Mouse (Mus musculus): ENCODE measurements around the gene Mdm4.

The Mdm4 gene

DNA sequence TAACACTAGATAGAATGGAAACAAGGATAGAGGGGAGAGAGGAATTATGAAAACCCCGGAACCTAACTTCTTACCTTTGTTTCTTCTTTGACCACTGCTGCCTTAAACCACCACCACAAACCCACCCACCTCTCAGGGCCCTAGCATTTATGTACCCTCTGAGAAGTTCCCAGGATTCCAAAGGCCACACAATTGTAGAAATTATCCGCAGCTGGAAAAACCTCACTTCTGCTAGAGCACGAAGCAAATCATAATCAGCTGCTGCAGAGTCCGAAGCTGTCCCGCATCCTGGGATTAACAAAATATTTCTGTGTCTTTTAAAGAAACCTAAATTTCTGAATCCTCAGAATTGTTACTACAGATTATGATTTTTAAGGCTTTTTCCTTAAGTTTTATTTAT, at the start of gene Mdm4:
TSS of gene Mdm4 (minus strand) at position 101 of the 400 bp plus-strand sequence.
- in situ Hi-C loops (cut with MboI; ENCODE audit: low pct_unique_long_range_greater_than_20kb in 1 of 2, low sequenced_read_pairs in 2 of 2, unreplicated experiment in 1 of 2), result no loop called here

DNA sequence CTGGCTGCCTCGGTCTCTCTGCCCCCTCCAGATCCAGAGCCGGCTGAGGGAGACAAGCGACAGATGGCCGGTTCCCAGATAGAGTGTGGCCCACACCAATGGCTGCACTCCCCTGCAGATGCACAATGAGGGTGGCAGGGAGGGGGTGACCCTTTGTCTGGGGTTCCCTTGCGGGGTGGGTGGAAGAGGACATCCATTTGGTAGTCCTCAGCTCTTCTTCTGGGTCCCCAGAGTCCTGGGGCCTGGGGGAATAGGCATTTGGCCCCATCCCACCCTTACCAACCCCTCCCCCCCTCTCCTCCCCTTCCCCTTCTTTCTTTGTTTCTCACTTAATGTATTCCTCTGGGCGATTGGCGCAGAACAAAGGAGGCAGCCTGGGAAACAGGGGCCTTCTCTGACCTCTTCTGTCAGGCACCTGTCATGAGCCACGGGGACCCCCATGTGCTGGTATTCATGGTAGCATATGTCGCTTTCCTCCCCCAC, 49.8 kb upstream of the Mdm4 start:
- in situ Hi-C loops (cut with MboI; ENCODE audit: low pct_unique_long_range_greater_than_20kb in 1 of 2, low sequenced_read_pairs in 2 of 2, unreplicated experiment in 1 of 2), result no loop called here

DNA sequence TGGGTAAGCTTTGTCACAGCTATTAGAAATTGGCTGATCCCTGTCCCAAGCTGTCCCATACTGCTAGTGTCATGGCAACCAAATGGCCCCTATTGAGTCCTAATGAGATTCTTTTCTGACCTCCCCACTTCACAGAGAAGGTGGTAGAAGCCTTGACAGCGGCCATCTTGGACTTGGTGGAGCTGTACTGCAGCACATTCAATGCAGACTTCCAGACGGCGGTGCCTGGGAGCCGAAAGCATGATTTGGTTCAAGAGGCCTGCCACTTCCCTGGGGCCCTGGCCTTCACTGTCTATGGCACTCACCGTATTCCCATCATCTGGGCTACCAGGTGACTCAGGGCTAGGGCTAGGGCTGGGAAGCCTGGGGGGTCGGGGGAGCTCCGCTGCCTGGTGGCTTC, 49.1 kb upstream of the Mdm4 start:
- in situ Hi-C loops (cut with MboI; ENCODE audit: low pct_unique_long_range_greater_than_20kb in 1 of 2, low sequenced_read_pairs in 2 of 2, unreplicated experiment in 1 of 2), result no loop called here

DNA sequence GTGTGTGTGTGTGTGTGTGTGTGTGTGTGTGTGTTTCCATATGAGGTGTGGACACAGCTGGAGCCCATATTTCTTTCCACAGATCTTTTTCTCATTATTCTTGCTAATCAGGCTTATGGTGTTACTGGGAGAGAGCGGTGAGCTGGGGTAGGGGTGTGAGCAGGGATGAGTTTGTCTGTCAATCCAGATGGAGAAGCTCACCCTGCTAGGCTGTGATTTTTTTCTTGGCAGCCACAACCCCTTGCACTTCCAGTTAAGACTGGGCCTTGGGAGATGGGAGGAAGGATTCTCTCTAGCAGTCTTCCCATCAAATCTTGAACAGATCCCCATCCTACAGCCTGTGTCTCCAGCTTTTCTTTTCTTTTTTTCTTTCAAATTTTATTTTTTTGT, 48.0 kb upstream of the Mdm4 start:
- in situ Hi-C loops (cut with MboI; ENCODE audit: low pct_unique_long_range_greater_than_20kb in 1 of 2, low sequenced_read_pairs in 2 of 2, unreplicated experiment in 1 of 2), result no loop called here

DNA sequence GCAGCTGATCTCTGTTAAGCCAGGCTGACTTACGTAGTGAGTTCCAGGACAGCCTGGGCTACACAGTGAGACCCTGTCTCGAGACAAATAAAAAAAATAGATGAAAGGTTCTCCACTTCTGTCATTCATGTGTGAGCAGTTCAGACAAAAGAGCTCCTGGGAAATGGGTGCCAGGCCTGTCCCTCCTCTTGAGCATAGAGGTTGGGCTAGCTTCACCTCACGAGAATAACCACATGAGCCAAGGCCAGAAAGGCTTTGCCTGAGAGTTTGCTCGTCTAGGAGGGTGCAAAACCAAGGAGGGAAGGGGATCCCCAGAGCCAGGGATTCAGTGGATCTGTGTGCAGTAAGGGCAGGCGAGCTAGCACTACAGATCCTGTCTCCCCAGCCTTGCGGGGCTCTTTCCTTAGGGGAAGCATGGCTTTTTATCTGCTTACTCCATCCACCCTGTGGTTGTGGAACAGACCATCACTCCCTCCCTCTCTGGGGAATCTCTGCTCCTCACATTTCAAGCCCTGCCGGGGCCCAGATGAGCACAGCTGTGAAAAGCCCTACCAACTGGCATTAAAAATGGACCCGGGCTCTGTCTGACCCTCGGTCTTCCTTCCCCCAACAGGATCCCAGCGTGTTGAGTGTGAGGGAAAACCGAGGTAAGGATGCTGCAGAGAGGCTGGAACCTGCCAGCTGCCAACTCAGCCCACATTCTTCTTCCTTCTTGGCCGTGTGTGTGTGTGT, 47.4 kb upstream of the Mdm4 start:
- in situ Hi-C loops (cut with MboI; ENCODE audit: low pct_unique_long_range_greater_than_20kb in 1 of 2, low sequenced_read_pairs in 2 of 2, unreplicated experiment in 1 of 2), result no loop called here

DNA sequence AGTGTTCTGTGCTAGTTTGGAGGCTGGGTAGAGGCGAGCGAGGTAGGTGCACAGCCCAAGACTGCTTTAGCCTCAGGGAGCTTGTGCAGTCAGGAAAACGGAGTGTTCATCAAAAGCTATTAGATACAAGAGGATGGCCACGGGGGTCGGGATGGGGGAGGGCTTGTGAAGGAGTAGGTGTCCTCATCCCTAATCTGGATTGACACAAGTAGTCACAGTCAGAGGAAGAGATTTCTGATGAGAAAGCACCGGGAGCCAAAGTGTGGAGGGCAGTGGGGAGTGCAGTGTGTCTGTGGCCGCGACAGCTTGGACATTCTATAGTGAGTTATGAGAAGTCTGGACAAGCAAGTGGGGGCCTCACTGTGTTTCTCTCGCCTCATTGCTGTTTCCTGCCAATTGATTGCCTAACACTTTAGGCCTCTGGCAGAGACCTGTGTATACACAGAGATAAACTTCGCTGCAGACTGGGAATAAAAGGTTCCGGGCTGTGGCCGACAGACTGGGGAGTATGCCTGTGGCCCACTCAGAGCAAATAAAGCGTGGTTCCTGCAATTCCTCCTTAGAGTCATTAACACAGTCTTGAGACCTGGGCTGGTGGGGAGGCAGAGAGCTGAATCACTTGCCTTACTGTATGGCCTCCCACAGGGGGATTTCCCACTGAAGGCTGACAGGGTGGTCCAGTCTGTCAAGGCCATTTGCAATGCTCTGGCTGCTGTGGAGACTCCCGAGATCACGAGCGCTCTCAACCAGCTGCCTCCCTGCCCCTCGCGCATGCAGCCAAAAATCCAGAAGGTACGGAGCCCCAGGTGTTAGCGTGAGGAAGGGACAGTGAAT, 46.5 kb upstream of the Mdm4 start:
- in situ Hi-C loops (cut with MboI; ENCODE audit: low pct_unique_long_range_greater_than_20kb in 1 of 2, low sequenced_read_pairs in 2 of 2, unreplicated experiment in 1 of 2), result no loop called here

DNA sequence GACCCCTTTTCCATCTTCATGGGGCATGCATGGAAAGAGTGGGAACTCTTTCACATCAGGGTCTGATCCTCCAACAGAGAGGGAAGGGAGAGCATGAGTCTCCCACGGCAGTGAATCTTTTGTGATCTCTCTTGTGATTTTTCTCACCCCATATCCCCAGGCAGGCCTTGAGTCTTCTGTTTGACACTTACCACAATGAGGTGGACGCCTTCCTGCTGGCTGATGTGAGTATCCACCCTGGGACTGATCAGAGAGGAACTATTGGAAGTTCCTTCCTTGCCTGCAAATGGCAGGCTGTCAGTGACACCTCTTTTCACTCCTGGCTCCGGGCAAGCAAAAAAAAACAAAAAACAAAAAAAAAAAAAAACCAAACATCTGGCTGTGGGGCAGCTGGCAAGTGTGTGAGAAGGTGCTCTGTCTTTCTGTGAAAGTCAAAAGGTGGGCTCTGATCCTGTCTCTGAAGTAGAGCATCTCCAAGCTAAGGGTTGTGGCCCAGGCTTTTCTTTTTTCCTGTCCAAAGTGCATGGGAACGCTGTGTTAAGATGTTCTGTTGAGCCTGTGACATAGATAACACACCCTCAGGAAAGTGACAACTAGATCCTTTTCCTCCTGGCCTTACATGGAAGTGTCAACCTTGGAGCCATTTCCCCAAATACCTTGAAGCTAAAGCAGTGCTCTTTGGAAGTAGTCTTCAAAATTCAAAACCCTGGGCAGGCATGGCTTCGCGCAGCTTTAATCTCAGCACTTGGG, 45.5 kb upstream of the Mdm4 start:
- in situ Hi-C loops (cut with MboI; ENCODE audit: low pct_unique_long_range_greater_than_20kb in 1 of 2, low sequenced_read_pairs in 2 of 2, unreplicated experiment in 1 of 2), result no loop called here

DNA sequence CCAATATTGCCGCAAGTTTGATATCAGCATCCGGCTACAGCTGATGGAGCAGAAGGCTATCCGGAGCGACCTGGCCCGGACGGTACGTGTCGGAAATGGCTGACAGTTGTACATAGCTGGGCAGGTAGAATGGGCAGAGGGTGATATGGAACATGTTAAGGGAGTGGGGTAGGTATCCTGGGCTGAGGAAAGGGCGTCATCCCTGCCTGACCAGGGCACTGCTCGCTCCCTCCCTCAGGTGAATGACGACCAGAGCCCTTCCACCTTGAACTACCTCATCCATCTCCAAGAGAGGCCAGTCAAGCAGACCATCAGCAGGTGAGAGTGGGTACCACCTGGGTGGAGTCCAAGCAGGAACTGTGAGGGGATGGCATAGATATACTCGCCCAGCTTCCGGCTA, 44.2 kb upstream of the Mdm4 start:
- in situ Hi-C loops (cut with MboI; ENCODE audit: low pct_unique_long_range_greater_than_20kb in 1 of 2, low sequenced_read_pairs in 2 of 2, unreplicated experiment in 1 of 2), result no loop called here

DNA sequence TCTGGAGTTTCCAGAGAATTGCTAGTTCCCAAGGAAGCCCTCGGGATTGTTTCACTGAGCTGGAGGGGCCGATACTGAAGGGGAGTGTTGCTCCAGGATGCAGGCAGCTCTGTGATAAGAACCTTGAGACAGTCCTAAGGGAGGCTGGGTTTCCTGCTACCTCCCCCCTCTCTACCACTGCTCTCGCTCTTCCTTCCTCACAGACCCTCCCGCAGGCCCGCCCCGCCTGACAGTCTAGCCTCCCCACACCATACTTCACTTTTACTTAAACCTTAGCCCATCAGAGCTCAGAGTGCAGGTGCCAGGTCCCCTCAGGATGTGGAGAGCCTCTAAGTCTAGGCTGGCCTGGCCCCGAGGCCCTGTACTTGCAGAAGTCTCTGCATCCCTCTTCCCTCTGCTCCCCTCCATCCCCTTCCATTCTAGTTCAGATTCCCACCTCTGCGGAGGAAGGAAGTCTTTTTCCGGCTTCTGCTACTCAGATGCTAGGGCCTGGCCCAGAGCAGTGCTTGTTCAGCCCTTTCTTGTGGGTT, 43.0 kb upstream of the Mdm4 start:
- in situ Hi-C loops (cut with MboI; ENCODE audit: low pct_unique_long_range_greater_than_20kb in 1 of 2, low sequenced_read_pairs in 2 of 2, unreplicated experiment in 1 of 2), result no loop called here

DNA sequence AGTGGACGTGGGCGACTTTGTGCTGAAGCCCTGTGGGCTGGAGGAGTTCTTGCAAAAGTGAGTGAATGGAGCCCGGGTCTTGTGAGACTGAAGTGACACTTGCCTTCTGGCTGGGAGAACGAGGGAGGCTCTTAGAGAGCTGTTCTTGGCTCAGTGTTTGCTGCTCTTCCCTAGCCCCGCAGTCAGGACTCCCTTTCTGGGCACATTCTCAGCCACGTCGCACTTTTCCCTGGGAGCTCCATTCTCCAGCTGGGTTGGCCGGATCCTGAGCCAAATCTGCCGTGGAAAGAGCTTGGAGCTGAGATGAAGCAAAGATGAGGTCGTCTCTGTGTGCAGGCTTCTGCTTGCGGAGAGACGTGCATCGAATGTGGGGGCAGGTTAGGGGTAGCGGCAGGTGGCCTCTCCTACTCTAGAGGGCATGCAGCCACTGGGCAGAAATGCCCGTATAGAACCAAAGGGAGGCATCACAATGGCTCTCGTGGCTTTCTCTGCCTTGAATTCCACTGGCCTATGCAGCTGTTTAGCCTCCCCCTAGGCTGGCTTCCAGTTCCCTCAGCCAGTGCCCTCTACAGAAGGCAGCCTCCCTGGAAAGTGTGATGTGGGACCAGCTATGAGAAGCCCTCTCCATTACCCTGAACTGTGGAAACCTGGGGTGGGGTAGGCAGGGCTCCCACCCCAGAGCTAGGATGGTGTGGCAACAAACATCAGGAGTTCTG, 41.5 kb upstream of the Mdm4 start:
- in situ Hi-C loops (cut with MboI; ENCODE audit: low pct_unique_long_range_greater_than_20kb in 1 of 2, low sequenced_read_pairs in 2 of 2, unreplicated experiment in 1 of 2), result no loop called here

DNA sequence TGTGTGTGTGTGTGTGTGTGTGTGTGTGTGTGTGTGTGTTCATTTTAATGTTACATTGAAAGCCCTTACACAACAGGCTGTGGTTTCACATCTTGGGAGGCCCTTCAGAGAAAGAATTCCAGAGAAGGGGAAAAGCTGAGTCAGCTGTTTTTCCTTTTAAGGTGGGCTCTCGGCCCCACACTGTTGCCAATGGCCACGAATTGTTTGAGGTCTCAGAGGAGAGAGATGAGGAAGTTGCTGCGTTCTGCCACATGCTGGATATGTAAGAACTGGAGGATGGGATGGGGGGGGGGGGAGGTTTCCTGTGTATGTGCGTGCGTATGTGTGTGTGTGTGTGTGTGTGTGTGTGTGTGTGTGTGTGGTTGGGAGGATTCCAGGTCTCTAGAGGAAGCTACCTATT, 39.8 kb upstream of the Mdm4 start:
- in situ Hi-C loops (cut with MboI; ENCODE audit: low pct_unique_long_range_greater_than_20kb in 1 of 2, low sequenced_read_pairs in 2 of 2, unreplicated experiment in 1 of 2), result no loop called here

DNA sequence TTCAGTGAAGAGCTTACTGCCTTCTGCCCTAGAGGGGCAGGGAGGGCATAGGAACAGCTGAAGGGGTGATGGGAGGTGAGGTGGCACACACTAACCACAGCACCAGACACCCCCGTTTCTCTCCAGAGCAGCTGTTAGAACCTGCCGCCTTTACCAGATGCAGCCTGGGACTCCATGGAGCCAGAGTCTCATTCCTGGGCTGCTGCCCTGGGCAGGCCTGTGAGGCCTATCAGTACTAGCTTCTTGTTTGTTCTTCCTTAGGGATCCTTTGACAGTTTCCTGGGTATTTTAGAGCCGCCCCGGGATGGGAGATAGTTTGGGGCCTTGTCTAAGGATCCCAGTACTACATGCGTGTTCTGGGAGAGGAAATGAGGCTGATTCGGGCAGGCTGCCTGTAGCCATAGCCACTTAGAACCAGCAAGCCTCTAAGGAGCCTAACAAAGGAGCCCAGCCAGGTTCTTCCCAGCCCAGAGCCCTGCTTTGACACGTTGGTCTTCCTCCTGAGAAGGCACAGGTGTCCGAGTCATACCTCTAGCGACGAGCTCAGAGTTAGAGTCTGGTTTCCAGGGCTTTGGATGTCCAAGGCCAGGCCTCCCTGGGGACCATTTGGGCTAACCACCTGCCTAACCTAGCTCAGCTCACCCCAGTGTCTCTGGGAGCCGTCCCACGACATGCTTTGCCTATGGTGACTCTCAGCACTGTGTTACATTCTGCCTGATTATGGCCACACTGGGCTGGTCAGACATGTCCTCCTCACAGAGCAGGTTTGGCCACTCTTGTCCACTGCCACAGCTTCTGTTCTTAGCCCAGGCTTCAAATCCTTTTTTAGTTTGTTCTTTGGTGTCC, 39.1 kb upstream of the Mdm4 start:
- in situ Hi-C loops (cut with MboI; ENCODE audit: low pct_unique_long_range_greater_than_20kb in 1 of 2, low sequenced_read_pairs in 2 of 2, unreplicated experiment in 1 of 2), result no loop called here

DNA sequence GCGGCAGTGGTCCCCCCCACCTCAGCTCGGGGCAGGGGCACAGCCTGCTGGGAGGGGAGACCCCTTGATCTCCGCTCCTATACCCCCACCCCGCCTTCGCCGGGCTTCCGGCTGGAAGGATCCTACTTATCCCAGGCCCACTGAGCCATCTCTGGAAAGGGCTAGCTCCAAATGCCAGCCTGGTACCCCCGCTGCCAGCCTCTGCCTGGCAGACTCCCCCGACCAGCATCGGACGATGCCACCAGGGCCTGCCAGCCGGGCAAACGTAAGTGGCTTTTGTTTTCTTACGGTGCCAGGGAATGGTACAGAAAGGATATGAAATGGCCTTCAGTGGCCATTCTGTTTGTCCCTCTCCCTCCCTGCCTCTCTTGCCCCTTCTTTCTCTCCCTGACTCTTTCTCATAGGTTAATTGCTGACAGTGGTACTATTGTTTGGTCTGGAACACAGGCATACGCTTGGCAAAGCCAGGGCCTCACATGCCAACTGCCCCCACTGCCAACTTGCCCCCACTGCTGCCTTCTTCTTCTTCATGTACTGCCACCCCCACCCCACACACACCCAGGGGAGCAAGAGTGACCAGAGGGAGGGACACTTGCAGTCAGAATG, 38.4 kb upstream of the Mdm4 start:
- in situ Hi-C loops (cut with MboI; ENCODE audit: low pct_unique_long_range_greater_than_20kb in 1 of 2, low sequenced_read_pairs in 2 of 2, unreplicated experiment in 1 of 2), result no loop called here

DNA sequence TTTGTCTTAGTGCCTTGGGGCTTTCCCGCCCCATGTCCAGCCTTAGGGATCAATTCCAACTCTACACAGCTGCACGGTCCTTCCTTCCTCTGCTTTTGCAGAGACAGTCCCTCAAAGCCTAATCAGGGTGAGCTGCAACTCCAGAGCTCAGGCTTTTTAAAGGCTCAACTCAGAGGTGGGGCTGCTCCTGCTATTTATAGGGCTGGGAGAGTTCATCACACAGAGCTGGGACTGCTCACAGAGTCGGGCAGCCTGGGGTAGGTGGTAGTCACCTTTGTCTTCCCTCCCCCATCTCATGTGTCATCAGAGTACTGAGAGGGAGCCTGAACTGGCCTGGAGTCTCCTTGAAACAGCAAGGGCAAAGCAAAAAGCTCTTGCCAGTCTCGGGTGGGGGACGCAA, 37.9 kb upstream of the Mdm4 start:
- in situ Hi-C loops (cut with MboI; ENCODE audit: low pct_unique_long_range_greater_than_20kb in 1 of 2, low sequenced_read_pairs in 2 of 2, unreplicated experiment in 1 of 2), result no loop called here

DNA sequence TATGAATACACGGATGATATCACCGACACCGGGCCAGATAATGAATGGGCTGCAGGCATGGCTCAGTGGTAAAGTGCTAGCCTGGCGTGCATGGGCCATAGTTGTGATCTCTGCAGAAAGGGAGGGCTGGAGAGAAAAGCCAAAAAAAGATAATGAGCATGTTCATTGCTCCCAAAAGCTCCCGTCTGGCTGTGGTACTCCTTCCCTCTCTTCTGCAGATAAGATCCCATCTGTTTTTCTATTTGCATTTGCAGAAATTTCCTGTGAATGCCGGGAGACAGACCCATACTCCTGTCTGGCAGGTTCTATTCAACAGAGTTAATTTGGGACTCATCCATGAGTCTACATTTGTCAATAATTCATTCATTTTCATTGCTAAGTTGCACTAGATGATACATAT, 32.8 kb upstream of the Mdm4 start:
- in situ Hi-C loops (cut with MboI; ENCODE audit: low pct_unique_long_range_greater_than_20kb in 1 of 2, low sequenced_read_pairs in 2 of 2, unreplicated experiment in 1 of 2), result no loop called here

DNA sequence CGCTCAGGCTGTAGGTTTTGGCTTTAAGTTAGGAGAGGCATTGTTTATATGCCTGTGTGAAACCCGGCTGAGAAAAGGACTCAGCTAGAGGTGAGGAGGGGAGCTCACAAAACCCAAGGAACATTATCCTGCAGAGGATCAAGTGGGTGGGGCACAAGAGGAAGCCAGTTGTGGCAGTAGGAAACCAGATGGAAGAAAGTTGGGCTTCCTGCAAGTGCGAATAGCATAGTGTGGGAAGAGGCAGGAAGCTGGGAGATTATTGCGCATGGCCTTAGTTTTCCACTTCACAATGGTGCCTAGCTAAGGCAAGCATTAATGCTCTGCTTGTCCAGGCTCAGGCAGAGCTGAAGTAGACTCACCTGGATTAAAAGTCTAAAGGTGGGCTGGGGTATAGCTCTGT, 30.3 kb upstream of the Mdm4 start:
- in situ Hi-C loops (cut with MboI; ENCODE audit: low pct_unique_long_range_greater_than_20kb in 1 of 2, low sequenced_read_pairs in 2 of 2, unreplicated experiment in 1 of 2), result no loop called here

DNA sequence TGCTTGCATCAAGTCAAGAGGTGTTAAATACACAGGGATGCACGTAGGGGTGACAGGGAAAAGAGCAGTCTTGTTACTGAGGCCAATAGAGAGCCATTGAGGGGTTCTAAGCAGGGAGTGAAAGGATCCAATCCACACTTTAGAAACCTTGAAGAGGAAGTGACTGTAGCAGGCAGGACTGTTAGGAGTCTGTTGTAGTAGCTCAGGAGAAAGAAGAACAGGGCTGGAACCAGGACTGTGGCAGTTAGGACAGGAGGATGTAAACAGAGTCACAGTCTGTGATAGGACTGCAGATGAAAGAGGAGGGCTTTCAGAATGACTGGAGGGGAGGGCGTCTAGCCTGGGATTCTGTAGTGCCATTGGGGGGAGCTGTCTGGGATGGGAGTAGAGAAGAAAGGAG, 29.2 kb upstream of the Mdm4 start:
- in situ Hi-C loops (cut with MboI; ENCODE audit: low pct_unique_long_range_greater_than_20kb in 1 of 2, low sequenced_read_pairs in 2 of 2, unreplicated experiment in 1 of 2), result no loop called here

Data from mouse embryonic stem cell (cell line).